Mouse (Mus musculus) cerebellum, adult 2 months (tissue): ENCODE data around the gene Glipr2.

ENCODE experiments used
- CTCF ChIP-seq: fragments of 200-500 bp; IDR thresholded peaks from 2 replicates; pipeline ENCODE4 v1.5.1; 2011; ENCODE audit warnings: low read depth, mild to moderate bottlenecking, control low read depth, low read length, moderate library complexity, borderline replicate concordance; ENCODE audit not compliant: insufficient read depth
- POLR2A ChIP-seq: fragments of 200-500 bp; IDR thresholded peaks from 2 replicates; pipeline ENCODE4 v1.6.1; 2011; ENCODE audit warnings: low read length, control low read depth, borderline replicate concordance; ENCODE audit not compliant: insufficient read depth

GRCm38 (mm10) chr4:43960207-43960606, 3.0 kb downstream of the Glipr2 start:
- no peak for TF ChIP-seq CTCF
- no peak for TF ChIP-seq POLR2A
